Mouse (Mus musculus) testis, adult 2 months (tissue): ENCODE measurements around the gene Pias4. TPM values are rescaled to one million over a fixed set of nuclear protein-coding genes. Genes with fewer than 3 reads are reported as not detected.
A peak's percentile ranks its signal among the peaks of the same experiment; 100 is the strongest.

ENCODE experiments used
- H3K27ac ChIP-seq: fragments of 200-500 bp; 2 replicates; pipeline ENCODE4 v1.5.1; 2012; ENCODE audit warnings: low read depth, low read length; ENCODE audit not compliant: control insufficient read depth, insufficient read depth
- H3K27me3 ChIP-seq: fragments of 200-500 bp; 2 replicates; pipeline ENCODE4 v1.6.1; 2012; ENCODE audit warnings: mild to moderate bottlenecking, low read length, moderate library complexity; ENCODE audit not compliant: control insufficient read depth, insufficient read depth
- H3K36me3 ChIP-seq: fragments of 200-500 bp; 2 replicates; pipeline ENCODE4 v1.6.1; 2012; ENCODE audit warnings: mild to moderate bottlenecking, low read length; ENCODE audit not compliant: control insufficient read depth, insufficient read depth
- H3K4me1 ChIP-seq: fragments of 200-500 bp; 2 replicates; pipeline ENCODE4 v1.6.1; 2012; ENCODE audit warnings: low read length; ENCODE audit not compliant: control insufficient read depth, insufficient read depth
- H3K4me3 ChIP-seq: fragments of 200-500 bp; 2 replicates; pipeline ENCODE4 v1.5.1; 2012; ENCODE audit warnings: low read depth, mild to moderate bottlenecking, low read length, moderate library complexity, mixed read lengths; ENCODE audit not compliant: control insufficient read depth
- CTCF ChIP-seq: fragments of 200-500 bp; IDR thresholded peaks from 2 replicates; pipeline ENCODE4 v1.5.1; 2012; ENCODE audit warnings: low read depth, mild to moderate bottlenecking, inconsistent platforms, low read length, moderate library complexity; ENCODE audit not compliant: control insufficient read depth, insufficient read depth, insufficient replicate concordance
- POLR2A ChIP-seq: fragments of 200-500 bp; IDR thresholded peaks from 2 replicates; pipeline ENCODE4 v1.6.1; 2012; ENCODE audit warnings: low read depth, mild to moderate bottlenecking, inconsistent platforms, low read length, moderate library complexity; ENCODE audit not compliant: control insufficient read depth
- polyA plus RNA-seq: library from polyadenylated mRNA; depleted of rRNA; stranded (reverse); fragments of >200 nt; gene quantifications from 2 replicates; pipeline ENCODE4 v1.2.3, GENCODE M21; 2012

Gene Pias4
- polyA plus RNA-seq, 1 experiment, result 164 TPM

DNA sequence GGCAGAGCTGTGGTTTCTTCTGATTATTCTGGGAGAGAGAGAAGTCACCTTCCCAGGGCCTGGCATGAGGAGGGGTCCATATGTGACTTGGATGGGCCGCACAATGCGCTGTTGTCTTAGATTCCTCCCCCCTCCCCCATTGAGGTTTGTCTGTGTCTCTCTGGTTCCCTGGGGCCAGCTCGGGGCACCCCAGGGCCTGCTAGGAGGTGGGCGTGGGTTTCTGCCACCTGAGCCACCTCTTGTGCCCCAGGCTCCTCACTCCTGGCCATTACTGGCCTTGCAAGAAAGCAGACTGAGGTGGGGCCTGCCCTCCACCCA lies 28.2 kb downstream of the Pias4 start:
- H3K4me3 ChIP-seq, result no peak overlapping the region
- TF ChIP-seq POLR2A, result no peak
- TF ChIP-seq CTCF, result no peak
- H3K27ac ChIP-seq, result no peak overlapping the region
- H3K27me3 ChIP-seq, result no peaks in the 10 kb centered on the region
- no peaks in the 10 kb centered on the region for H3K36me3 ChIP-seq
- peaks cover 31% of the 10 kb centered on the region for H3K4me1 ChIP-seq

GRCm38 (mm10) chr10:81138821-81139528 lies 28.7 kb downstream of the Pias4 start:
- TF ChIP-seq POLR2A (no peak), CTCF (no peak)
- H3K27ac ChIP-seq, result no peak overlapping the region
- H3K4me3 ChIP-seq, result no peak overlapping the region
- peaks cover 36% of the 10 kb centered on the region for H3K4me1 ChIP-seq
- H3K27me3 ChIP-seq, result no peaks in the 10 kb centered on the region
- no peaks in the 10 kb centered on the region for H3K36me3 ChIP-seq

DNA sequence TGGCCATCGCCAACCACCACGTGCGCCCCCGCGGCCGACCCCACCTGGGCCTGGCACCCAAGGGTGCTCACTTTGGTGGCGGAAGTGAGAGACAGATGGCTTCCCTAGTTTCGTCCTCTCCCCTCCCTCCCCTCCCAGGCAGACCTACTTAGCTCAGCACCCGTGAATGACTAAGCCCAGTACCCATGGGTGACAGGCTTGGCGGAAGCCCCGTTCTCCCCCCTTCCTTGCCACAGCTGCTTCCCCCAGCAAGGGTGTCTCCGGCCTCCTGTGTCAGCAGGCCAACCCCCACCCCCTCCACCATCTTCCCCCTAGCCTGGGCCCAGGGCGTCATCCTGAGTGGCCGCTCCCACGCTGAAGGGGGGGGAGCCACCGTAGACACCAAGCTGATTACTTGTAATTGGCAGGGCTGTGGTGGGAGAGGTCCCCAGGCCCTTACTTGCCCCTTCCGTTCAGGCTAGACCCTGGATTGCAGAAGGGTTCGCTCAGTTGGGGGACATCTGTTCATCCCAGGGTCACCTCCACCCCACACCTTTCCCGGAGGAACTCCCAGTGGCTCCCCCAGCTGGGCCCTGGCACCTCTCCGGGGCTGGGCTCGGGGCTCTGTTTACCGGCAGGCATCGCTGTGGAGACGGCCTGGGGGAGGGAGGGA lies 29.5 kb downstream of the Pias4 start:
- no peaks in the 10 kb centered on the region for H3K27me3 ChIP-seq
- H3K4me1 ChIP-seq, result peaks cover 38% of the 10 kb centered on the region
- TF ChIP-seq POLR2A, result no peak
- TF ChIP-seq CTCF, result no peak

GRCm38 (mm10) chr10:81137252-81138130 lies 30.2 kb downstream of the Pias4 start:
- H3K4me1 ChIP-seq, result peaks cover 38% of the 10 kb centered on the region
- H3K27ac ChIP-seq, result peak overlapping the region; percentile 89
- no peaks in the 10 kb centered on the region for H3K27me3 ChIP-seq
- H3K4me3 ChIP-seq, result peak overlapping the region; percentile 94
- TF ChIP-seq CTCF (no peak), POLR2A (no peak; the same call in 1 of the 2 replicates)
- H3K36me3 ChIP-seq, result no peaks in the 10 kb centered on the region

More for the DNA sequence above, 29.5 kb downstream of the Pias4 start:
- H3K27ac ChIP-seq, result peak overlapping the region; percentile 89
- no peaks in the 10 kb centered on the region for H3K36me3 ChIP-seq
- peak overlapping the region; percentile 94 for H3K4me3 ChIP-seq

- TF ChIP-seq POLR2A, result no peak
- TF ChIP-seq CTCF, result no peak
- peak overlapping the region; percentile 79 for H3K4me3 ChIP-seq
- H3K4me1 ChIP-seq, result peaks cover 38% of the 10 kb centered on the region
- no peaks in the 10 kb centered on the region for H3K27me3 ChIP-seq
- H3K36me3 ChIP-seq, result no peaks in the 10 kb centered on the region
- H3K27ac ChIP-seq, result peak overlapping the region; percentile 84
Observed at GRCm38 (mm10) chr10:81136706-81137231, 31.0 kb downstream of the Pias4 start.

GRCm38 (mm10) chr10:81135831-81136705 lies 31.7 kb downstream of the Pias4 start:
- TF ChIP-seq POLR2A (no peak), CTCF (no peak)
- H3K27me3 ChIP-seq, result no peaks in the 10 kb centered on the region
- no peaks in the 10 kb centered on the region for H3K36me3 ChIP-seq
- H3K4me3 ChIP-seq, result peak overlapping the region; percentile 79
- H3K27ac ChIP-seq, result peak overlapping the region; percentile 84
- peaks cover 38% of the 10 kb centered on the region for H3K4me1 ChIP-seq
